Mouse (Mus musculus) CH12.LX (cell line): ENCODE data around the gene Morf4l1.

Experiments used
- CHD2 ChIP-seq: IDR thresholded peaks from 2 replicates; pipeline ENCODE4 v1.6.1; 2011; ENCODE audit warnings: low read length, improper control_type of control experiment
- CTCF ChIP-seq, 2 experiments: IDR thresholded peaks in 1 of 2; conservative IDR thresholded peaks in 1 of 2; 2 replicates each; pipeline ENCODE4 v1.5.1; 2011 to 2012; ENCODE audit warnings: low read depth in 2 of 2, low read length in 2 of 2, improper control_type of control experiment in 1 of 2, inconsistent platforms in 1 of 2, mild to moderate bottlenecking in 1 of 2, moderate library complexity in 1 of 2
- EP300 ChIP-seq: IDR thresholded peaks from 2 replicates; pipeline ENCODE4 v1.6.1; 2011; ENCODE audit warnings: low read length, improper control_type of control experiment
- POLR2A ChIP-seq: IDR thresholded peaks from 2 replicates; pipeline ENCODE4 v1.6.1; 2011; ENCODE audit warnings: low read depth, mild to moderate bottlenecking, improper control_type of control experiment, low read length
- ZKSCAN1 ChIP-seq: IDR thresholded peaks from 2 replicates; pipeline ENCODE4 v1.6.1; 2012; ENCODE audit warnings: low read depth, inconsistent platforms, low read length, improper control_type of control experiment, borderline replicate concordance

DNA sequence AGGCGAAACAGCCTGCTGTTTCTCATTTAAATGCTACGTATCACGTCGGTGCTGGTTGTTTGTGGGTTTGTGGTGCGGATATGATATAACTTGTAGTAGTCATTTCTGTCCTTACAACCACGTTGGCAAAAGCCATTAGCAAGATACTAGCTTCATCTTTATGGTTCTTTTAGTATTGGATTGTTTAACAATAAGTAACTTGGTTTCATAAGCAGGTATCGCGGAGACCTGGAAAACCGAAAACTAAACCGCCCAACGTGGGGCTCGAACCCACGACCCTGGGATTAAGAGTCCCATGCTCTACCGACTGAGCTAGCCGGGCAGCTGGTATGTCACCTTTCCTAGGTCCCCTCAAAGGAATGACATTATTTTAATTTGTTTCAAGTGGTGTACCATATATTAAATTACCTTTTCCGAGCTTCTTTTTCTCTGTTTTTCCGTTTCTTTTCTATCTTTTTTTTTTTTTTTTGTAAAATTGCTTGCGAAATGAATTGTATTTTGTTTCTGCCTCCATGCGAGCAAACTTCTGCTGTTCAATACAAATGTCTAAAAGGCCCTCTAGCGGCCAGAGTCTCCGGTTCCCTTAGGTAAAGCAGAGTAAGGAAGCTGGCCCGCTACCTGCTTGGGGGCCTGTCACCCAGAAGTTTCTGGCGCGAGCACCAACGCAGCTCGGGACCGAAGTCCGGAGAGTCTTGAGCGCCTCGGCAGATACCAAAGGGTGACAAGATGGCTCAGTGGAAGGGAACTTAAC is 11.9 kb upstream of the Morf4l1 start:
- TF ChIP-seq EP300 (no peak; the same call in 1 of the 2 replicates), POLR2A (no peak), CTCF (conservative IDR thresholded peaks at IDR 0.05 in 1 of 2, IDR thresholded peaks at IDR 0.05 in 1 of 2; ENCODE audit: low read depth in 2 of 2, low read length in 2 of 2) (peak; percentile 46 to 79; a peak in 3 of 4 replicates), CHD2 (no peak), ZKSCAN1 (no peak)
